Mouse (Mus musculus) cerebellum, adult 11 months (tissue): ENCODE measurements around the gene Crlf2.

ENCODE experiments used
- DNase-seq: peaks from one replicate; pipeline ENCODE4 v3.0.0; 2022

The Crlf2 gene

GRCm38 (mm10) chr5:109547112-109547511 lies 11.7 kb downstream of the Crlf2 start:
- no peak for DNase-seq

- DNase-seq, result no peak
These were observed 49.1 kb downstream of the Crlf2 start for GRCm38 (mm10) chr5:109509679-109510078.

- DNase-seq, result peak; percentile 10
These were observed 52.1 kb downstream of the Crlf2 start for GRCm38 (mm10) chr5:109506729-109507128.
